Mouse (Mus musculus) G1E (cell line): ENCODE data around the gene Haghl. TPM values are rescaled to one million over a fixed set of nuclear protein-coding genes. Genes with fewer than 3 reads are reported as not detected.

ENCODE experiments used
- ATAC-seq: 2 replicates; pipeline ENCODE4 v1.8.0; 2016; ENCODE audit warnings: mild to moderate bottlenecking; ENCODE audit not compliant: insufficient number of reproducible peaks, poor library complexity, low FRiP score, severe bottlenecking; ENCODE audit errors: extremely low read depth
- DNase-seq: peaks from one replicate; pipeline ENCODE4 v3.0.0; 2012; ENCODE audit warnings: low spot score
- H3K27me3 ChIP-seq: 2 replicates; pipeline ENCODE4 v1.6.1; 2012; ENCODE audit warnings: mild to moderate bottlenecking, low read length, inconsistent platforms; ENCODE audit not compliant: insufficient read depth
- H3K36me3 ChIP-seq: replicated peaks from 2 replicates; pipeline ENCODE3; 2012; ENCODE audit warnings: mild to moderate bottlenecking, inconsistent platforms
- H3K4me1 ChIP-seq: 2 replicates; pipeline ENCODE4 v1.6.1; 2012; ENCODE audit warnings: low read depth, low read length, inconsistent platforms, mixed read lengths; ENCODE audit not compliant: insufficient read depth
- H3K4me3 ChIP-seq: 2 replicates; pipeline ENCODE4 v1.5.1; 2012; ENCODE audit warnings: low read depth, mild to moderate bottlenecking, inconsistent platforms, low read length, moderate library complexity, mixed read lengths
- H3K9me3 ChIP-seq: replicated peaks from 2 replicates; pipeline ENCODE4 v1.6.1; 2012; ENCODE audit warnings: inconsistent platforms
- CTCF ChIP-seq: IDR thresholded peaks from 2 replicates; pipeline ENCODE4 v1.5.1; 2012; ENCODE audit warnings: low read depth, low read length, inconsistent platforms, mixed read lengths
- GATA1 ChIP-seq: IDR thresholded peaks from 2 replicates; pipeline ENCODE4 v1.6.1; 2012; ENCODE audit warnings: borderline replicate concordance, low read length, inconsistent platforms, mixed read lengths
- GATA2 ChIP-seq: IDR thresholded peaks from 2 replicates; pipeline ENCODE4 v1.6.1; 2012; ENCODE audit warnings: low read depth, low read length, inconsistent platforms, borderline replicate concordance
- POLR2AphosphoS5 ChIP-seq: IDR thresholded peaks from 2 replicates; pipeline ENCODE4 v1.6.1; 2012; ENCODE audit warnings: low read depth, low read length, inconsistent platforms; ENCODE audit not compliant: insufficient replicate concordance
- TAL1 ChIP-seq: conservative IDR thresholded peaks from 2 replicates; pipeline ENCODE4 v1.6.1; 2012; ENCODE audit warnings: low read depth, low read length, inconsistent platforms, mixed read lengths
- polyA plus RNA-seq: library from polyadenylated mRNA; stranded (reverse); fragments of >175 nt; gene quantifications from 2 replicates; pipeline ENCODE4 v1.2.3, GENCODE M21; 2012
- total RNA-seq, 2 experiments: library from RNA; stranded (forward) in 1 of 2; stranded (reverse) in 1 of 2; fragments of 200-1000 nt in 1 of 2; fragments of >200 nt in 1 of 2; fragmentation: Nextera tagmentation in 1 of 2; gene quantifications; 2 replicates each; pipeline ENCODE4 v1.2.3; 2014 to 2017

The Haghl gene
- total and polyA plus RNA-seq, 3 experiments, result 11.7 to 17.1 (median 15.5) TPM

GRCm38 (mm10) chr17:25762591-25762990, 22.9 kb downstream of the Haghl start:
- Histone ChIP-seq H3K4me3 (no peak overlapping the region), H3K27me3 (peaks cover 32% of the 10 kb centered on the region), H3K4me1 (no peaks in the 10 kb centered on the region; the same call in 1 of the 2 replicates), H3K36me3 (no peaks in the 10 kb centered on the region), H3K9me3 (no peaks in the 10 kb centered on the region)
- no peak for DNase-seq
- ATAC-seq, result no peak
- TF ChIP-seq CTCF, result no peak
- TF ChIP-seq TAL1, result no peak
- TF ChIP-seq POLR2AphosphoS5, result no peak
- no peak for TF ChIP-seq GATA1
- TF ChIP-seq GATA2, result no peak

- TF ChIP-seq CTCF (no peak), GATA1 (no peak), POLR2AphosphoS5 (no peak), TAL1 (no peak), GATA2 (no peak)
- Histone ChIP-seq H3K9me3 (no peaks in the 10 kb centered on the region), H3K4me1 (no peaks in the 10 kb centered on the region; the same call in 1 of the 2 replicates), H3K36me3 (no peaks in the 10 kb centered on the region), H3K4me3 (no peak overlapping the region), H3K27me3 (peaks cover 31% of the 10 kb centered on the region)
- ATAC-seq (no peak), DNase-seq (no peak)
These were observed 23.9 kb downstream of the Haghl start for GRCm38 (mm10) chr17:25761561-25761970.

GRCm38 (mm10) chr17:25760148-25760547, 25.3 kb downstream of the Haghl start:
- Histone ChIP-seq H3K9me3 (no peaks in the 10 kb centered on the region), H3K27me3 (peaks cover 28% of the 10 kb centered on the region), H3K4me3 (no peak overlapping the region), H3K4me1 (no peaks in the 10 kb centered on the region; the same call in 1 of the 2 replicates), H3K36me3 (no peaks in the 10 kb centered on the region)
- ATAC-seq (no peak), DNase-seq (no peak)
- TF ChIP-seq GATA1, result no peak
- no peak for TF ChIP-seq CTCF
- TF ChIP-seq TAL1, result no peak
- no peak for TF ChIP-seq POLR2AphosphoS5
- no peak for TF ChIP-seq GATA2

- DNase-seq (no peak), ATAC-seq (no peak)
- H3K4me3 ChIP-seq, result no peak overlapping the region
- no peaks in the 10 kb centered on the region for H3K9me3 ChIP-seq
- no peak for TF ChIP-seq TAL1
- no peaks in the 10 kb centered on the region; the same call in 1 of the 2 replicates for H3K4me1 ChIP-seq
- H3K36me3 ChIP-seq, result no peaks in the 10 kb centered on the region
- H3K27me3 ChIP-seq, result peaks cover 28% of the 10 kb centered on the region
These were observed 27.8 kb downstream of the Haghl start for GRCm38 (mm10) chr17:25757691-25758090.

GRCm38 (mm10) chr17:25756378-25757242, 28.9 kb downstream of the Haghl start:
- DNase-seq (no peak), ATAC-seq (no peak)
- Histone ChIP-seq H3K27me3 (peaks cover 22% of the 10 kb centered on the region), H3K9me3 (no peaks in the 10 kb centered on the region), H3K4me3 (no peak overlapping the region), H3K36me3 (no peaks in the 10 kb centered on the region), H3K4me1 (no peaks in the 10 kb centered on the region; the same call in 1 of the 2 replicates)
- no peak for TF ChIP-seq POLR2AphosphoS5
- no peak for TF ChIP-seq GATA2

- ATAC-seq, result no peak
- H3K9me3 ChIP-seq, result no peaks in the 10 kb centered on the region
- TF ChIP-seq POLR2AphosphoS5, result no peak
- no peaks in the 10 kb centered on the region for H3K36me3 ChIP-seq
- no peak for DNase-seq
- H3K4me1 ChIP-seq, result no peaks in the 10 kb centered on the region; the same call in 1 of the 2 replicates
- no peak overlapping the region for H3K4me3 ChIP-seq
- H3K27me3 ChIP-seq, result peaks cover 28% of the 10 kb centered on the region
These were observed 29.7 kb downstream of the Haghl start for GRCm38 (mm10) chr17:25755627-25756377.

- Histone ChIP-seq H3K9me3 (no peaks in the 10 kb centered on the region), H3K4me1 (no peaks in the 10 kb centered on the region; the same call in 1 of the 2 replicates), H3K36me3 (no peaks in the 10 kb centered on the region), H3K4me3 (no peak overlapping the region), H3K27me3 (peaks cover 30% of the 10 kb centered on the region)
- no peak for ATAC-seq
- DNase-seq, result no peak
- no peak for TF ChIP-seq GATA1
- no peak for TF ChIP-seq CTCF
- TF ChIP-seq TAL1, result no peak
- no peak for TF ChIP-seq POLR2AphosphoS5
- no peak for TF ChIP-seq GATA2
These were observed 30.4 kb downstream of the Haghl start for GRCm38 (mm10) chr17:25755086-25755485.
